Mouse (Mus musculus): ENCODE results near the gene Egln2.

The Egln2 gene

DNA sequence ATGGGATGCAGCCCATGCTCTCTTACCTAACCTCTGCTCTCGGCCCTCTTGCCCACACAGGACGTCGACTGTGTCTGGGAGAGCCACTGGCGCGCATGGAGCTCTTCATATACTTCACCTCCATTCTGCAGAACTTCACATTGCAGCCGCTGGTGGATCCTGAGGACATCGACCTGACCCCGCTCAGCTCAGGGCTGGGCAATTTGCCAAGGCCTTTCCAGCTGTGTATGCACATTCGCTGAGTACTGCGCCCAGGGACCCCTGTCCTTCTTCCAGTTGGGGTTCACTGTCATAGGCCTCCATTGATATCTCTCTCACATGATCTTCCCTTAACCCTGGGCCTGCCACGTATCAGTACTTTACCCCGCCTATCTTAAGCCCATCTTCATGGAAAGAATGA lies 33.4 kb downstream of the Egln2 start:
- DNase-seq (ENCODE audit: low spot score in 2 of 2), result no peak

DNA sequence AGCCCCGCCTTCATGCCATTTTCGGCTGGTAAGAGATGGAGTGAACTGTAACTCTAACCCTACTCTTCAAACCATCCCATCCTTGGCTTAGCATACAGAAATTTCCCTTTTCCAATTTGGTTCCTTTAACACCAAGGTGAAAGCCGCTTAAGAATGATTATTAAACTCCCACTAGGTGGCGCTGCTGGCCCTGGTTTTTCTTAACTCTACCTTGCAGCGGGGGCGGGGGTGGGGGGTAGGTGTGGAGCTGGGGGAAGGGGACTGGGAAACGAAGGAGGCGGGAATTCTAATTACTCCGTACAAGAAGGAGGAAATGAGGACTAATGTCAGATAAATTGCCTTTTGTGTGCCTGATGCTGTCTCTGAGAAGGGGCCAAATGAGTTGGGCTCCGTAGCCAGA lies 34.0 kb downstream of the Egln2 start:
- DNase-seq (ENCODE audit: low spot score in 2 of 2), result peak in 1 of 2 experiments; percentile 23

DNA sequence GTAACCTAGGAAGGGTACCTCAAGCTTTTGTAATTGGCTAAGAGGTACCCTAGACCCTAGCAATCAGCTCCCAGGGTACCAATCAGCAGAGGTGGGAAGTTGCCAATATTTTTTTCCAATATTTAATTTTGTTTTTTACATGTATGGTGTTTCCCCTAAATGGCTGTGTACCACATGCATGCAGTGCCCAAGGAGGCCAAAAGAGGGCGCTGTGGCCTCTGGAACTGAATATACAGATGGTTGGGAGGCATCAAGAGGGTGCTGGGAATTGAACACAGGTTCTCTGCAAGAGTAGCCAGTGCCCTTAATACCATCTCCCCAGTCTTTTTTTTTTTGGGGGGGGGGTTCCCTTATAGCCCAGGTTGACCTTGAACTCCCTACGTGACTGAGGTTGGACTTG lies 35.2 kb downstream of the Egln2 start:
- no peak for DNase-seq (ENCODE audit: low spot score in 2 of 2)

DNA sequence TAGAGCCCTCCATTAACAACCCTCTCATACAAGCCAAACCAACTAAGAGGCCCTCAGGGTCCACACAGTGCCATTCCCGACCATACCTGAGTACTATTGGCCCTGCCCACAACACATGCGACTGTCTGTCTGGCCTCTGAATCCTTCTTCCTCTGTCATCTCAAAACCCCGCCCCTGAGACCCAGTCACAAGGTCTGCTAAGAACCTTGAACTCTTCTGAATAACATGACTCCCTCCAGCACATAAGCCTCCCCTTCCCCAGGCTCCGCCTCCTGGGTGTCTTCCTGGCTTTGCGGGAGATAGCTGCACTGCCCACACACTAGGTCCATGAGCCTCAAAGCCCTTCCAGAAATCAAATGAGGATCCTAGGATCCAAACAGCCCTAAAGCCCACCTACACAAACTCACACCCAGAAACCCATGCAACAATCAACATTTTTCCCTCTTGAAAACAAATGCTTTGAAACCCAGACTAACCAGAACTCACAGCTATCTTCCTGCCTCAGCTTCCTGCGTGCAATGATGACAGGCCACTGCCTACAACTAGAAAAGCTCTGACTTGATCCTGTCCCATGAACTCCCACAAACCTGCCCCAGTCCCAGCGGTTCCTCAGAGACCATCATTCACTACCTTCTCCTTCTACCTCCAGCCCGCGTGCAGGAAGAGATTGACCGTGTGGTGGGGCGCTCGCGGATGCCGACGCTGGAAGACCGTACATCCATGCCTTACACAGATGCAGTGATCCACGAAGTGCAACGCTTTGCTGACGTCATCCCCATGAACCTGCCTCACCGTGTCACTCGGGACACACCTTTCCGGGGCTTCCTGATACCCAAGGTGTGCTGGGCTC lies 35.9 kb downstream of the Egln2 start:
- no peak for DNase-seq (ENCODE audit: low spot score in 2 of 2)

DNA sequence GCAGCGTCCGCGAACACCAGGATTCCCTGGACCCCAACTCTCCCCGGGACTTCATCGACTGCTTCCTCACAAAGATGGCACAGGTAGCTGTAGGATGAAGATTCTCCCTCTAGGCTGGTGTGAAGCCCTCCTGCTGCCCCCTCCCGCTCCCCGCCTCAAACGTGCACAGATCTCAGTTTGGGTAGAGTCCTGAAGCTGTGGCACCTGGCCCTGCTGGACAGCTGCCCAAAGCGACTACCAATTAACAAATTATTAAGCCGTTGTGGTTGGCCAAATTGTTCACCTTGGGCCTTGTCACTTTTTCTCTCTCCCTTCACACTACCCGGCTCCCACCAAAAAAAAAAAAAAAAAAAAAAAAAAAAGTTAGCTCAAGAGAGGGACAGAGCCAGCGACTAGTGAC lies 36.8 kb downstream of the Egln2 start:
- DNase-seq (ENCODE audit: low spot score in 2 of 2), result no peak

DNA sequence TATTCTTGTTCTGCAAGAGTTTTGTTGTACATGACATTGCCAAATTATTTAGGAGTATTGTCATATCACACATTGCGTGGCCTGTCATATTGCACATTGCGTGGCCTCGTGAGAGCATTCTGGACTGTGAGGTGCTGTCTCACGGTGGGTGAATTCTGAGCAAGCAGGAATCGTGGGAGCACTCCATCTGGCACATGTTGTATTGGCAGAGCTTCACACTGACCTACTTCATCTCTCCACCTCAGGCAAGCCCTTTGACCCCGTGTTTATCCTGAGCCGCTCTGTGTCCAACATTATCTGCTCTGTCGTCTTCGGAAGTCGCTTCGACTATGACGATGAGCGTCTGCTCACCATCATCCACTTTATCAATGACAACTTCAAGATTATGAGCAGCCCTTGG lies 37.7 kb downstream of the Egln2 start:
- DNase-seq (ENCODE audit: low spot score in 2 of 2), result no peak

DNA sequence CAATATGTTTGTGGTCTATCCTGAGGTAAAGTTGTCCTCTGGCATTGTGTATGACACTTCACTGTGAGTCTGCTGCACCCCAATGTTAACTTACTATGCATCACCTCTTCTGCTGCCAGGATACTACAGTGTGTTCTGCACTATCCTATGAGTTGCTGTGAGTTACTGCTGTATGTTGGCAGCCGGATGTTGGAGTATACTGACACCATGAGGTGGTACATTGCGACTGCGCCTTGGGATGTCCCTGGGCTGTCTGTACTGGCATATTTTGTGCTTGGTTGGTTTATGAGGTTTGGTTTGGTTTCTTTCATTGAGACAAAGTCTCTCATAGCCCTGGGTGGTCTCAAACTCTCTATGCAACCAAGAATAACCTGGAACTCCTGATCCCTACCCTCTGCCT lies 38.4 kb downstream of the Egln2 start:
- peak; percentile 45 to 55 for DNase-seq (ENCODE audit: low spot score in 2 of 2)

DNA sequence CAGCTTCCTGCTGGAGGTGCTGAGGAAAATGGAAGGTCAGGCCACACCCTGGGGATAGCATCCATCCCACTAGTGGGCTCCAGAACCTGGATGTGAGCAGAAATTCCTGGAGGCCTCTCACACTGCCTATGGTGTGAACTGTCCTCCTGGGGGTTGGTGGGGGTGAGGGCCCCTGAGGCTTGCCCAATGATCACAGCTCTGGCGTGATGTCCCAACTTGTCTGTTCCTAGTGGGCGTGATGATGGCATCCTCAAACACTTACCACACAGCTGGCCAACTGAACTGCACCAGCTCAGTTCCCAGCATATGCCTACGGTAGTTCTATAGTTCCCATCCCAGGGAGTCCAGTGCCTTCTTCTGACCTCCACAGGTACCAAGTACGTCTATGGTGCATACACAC lies 41.6 kb downstream of the Egln2 start:
- no peak for DNase-seq (ENCODE audit: low spot score in 2 of 2)

DNA sequence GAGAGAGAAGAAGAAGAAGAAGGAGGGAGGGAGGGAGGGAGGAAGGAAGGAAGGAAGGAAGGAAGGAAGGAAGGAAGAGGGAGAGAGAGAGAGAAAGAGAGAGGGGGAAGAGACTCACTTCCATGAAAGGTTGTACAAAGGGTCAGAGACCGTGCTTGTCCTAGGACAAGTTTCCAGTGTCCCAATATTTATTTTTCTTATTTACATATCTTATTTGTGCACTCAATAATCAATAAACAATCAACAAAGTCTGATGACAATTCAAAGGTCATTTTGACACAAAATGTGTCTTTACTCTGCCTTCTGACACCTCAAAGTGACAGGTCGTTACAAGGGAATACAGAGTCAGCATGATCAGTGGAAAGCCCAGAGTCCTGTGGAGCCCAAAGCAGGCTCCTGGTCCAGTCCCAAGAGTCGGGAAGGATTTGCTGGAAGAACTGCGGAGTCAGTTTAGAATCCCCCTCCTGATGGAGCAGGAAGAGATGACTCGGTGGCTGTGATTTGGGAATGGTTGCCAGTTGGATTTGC lies 42.2 kb downstream of the Egln2 start:
- no peak for DNase-seq (ENCODE audit: low spot score in 2 of 2)

DNA sequence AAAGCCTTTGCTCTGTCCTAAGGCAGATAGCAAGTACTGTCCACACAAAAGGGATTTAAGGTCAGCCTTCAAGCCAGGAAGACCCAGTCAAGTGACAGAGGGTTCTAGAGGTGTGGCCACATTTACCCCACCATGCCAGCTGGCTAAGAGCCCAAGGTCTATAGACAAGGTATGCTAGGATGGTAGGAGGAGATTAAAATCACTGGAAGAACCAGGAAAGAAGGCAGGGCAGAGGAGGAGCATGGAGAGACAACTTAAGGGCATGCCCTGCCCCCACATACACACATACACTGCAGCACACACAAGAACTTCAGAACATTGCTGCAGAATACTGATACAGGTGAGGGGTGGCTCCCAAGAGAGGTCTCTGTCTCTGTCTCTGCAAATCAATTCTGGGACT lies 46.9 kb downstream of the Egln2 start, which contains the start of gene Cyp2f2:
Gene Cyp2f2 (plus strand): TSS at position 234 of the 400 bp plus-strand sequence.
- no peak for DNase-seq (ENCODE audit: low spot score in 2 of 2)

DNA sequence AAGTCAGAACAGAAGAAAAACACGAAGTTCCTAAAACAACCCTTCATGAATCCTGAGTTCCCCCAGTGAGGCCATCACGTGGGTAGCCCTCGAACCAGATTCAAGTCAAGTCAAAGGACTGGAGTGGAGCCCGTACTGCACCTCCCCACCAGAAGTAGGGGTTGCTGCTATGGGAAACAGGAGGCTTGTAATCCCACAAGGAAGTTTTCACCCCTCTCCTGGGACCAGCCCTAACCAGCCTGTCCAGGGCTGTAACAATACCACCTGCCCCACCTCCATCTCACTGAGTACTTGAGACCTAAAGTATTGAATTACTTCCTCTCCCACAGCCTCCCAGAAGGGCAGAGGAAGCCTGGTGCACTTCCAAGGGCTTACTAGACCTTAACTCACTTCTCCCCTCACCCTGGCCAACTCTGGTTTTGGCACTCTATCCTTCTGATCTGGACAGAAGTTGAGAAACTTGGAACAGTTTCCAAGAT lies 48.5 kb downstream of the Egln2 start:
- no peak for DNase-seq (ENCODE audit: low spot score in 2 of 2)

DNA sequence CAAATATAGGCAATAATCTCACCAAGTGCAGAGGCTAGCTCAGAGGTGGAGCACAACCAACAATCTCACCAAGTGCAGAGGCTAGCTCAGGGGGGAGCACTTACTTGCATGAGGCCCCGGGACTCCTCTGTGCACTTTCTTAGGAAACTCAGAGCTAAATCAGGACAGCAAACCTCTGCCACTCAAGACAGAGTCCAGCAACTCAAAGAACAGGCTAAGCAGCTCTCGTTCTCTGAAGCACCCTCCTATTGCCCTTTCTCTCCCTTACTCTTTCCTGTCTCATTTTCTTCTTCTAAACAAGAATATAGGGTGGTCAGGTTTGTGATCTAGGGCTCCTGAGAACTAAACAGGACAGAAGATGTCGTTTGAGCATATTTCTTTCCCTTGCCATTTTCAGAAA lies 54.6 kb downstream of the Egln2 start:
- no peak for DNase-seq (ENCODE audit: low spot score in 2 of 2)

DNA sequence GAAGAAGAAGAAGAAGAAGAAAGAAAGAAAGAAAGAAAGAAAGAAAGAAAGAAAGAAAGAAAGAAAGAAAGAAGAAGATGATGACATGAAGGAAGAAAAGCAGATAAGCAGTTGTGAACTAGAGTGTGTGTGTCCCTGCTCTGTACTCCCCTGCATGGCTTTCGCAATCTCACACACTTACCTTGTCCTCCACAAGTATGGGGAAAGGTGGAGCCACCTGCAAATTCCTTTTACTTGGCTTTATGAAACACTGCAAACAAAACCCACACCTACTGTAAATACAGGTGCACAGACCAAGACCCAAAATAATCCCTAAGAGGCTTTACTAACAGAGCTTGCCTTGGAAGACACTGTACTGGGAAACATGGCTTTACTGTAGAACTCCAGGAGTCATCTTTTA lies 55.6 kb downstream of the Egln2 start:
- DNase-seq (ENCODE audit: low spot score in 2 of 2), result no peak

DNA sequence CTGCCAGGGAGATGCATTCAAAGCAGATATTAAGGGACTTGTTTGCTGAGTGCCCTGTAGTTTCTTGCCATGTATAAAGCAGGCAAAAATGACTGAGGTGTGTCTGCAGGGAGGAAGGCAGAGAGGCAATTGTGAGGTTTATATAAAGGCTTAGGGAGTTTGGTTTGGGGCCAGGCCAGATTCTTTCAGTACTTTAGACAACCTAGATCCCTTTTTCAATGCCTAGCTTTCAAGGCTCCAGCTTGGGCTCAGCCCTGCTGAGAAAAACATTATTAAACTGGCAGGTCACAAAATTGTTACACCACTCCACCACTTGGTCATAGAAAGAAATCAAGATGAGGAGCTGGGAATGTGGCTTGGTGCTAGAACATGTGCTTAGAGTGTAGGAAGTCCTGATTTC lies 56.3 kb downstream of the Egln2 start:
- no peak for DNase-seq (ENCODE audit: low spot score in 2 of 2)

Data from urinary bladder, adult 18-20 months (tissue).